Mouse (Mus musculus): ENCODE measurements around the gene Kdf1. TPM values are rescaled to one million over a fixed set of nuclear protein-coding genes. Genes with fewer than 3 reads are reported as not detected.

Kdf1 gene
- polyA plus RNA-seq, 2 experiments = 0.18 to 0.53 TPM

DNA sequence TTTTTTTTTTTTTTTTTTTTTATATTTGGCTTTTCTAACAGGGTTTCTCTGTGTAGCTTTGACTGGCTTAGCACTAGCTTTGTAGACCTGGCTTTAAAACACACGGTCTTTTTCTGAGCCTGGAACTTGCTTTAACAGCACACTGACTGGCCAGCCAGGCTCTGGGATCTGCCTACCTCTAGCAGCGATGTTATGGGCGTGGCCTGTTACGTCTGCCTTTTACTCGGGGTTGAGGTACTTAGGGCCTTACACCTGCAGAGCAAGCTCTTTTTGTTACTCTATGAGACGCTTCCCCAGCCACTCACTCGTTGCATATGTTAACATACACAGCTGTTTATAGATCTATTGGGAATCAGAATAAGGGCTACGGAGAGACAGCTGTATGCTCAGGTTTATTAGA lies 48.5 kb downstream of the Kdf1 start:
- DNase-seq (ENCODE audit: low read depth in 3 of 3, low spot score in 3 of 3) (no peak), ATAC-seq (ENCODE audit: insufficient read depth) (no peak)
- WGBS (ENCODE audit: insufficient replicate concordance) = 25% methylated on average over 8 of the region's 8 CpGs
- H3K27ac ChIP-seq = no peak overlapping the region
- H3K9me3 ChIP-seq (ENCODE audit: control insufficient read depth, low read length) = no peaks in the 10 kb centered on the region; the same call in 1 of the 2 replicates
- no peak overlapping the region for H3K4me2 ChIP-seq (ENCODE audit: low read depth)
- no peak overlapping the region for H3K4me3 ChIP-seq (ENCODE audit: insufficient read depth in 1 of 2, low read depth in 2 of 2, low read length in 2 of 2)
- H3K9ac ChIP-seq (replicated peaks) = no peak overlapping the region
- H3K4me1 ChIP-seq (replicated peaks; ENCODE audit: control insufficient read depth in 2 of 2, insufficient read depth in 2 of 2, low read length in 1 of 2) = 0 out of 4 replicates have a peak, but pooled peaks cover 0 to 2% of the 10 kb centered on the region in 2 experiments
- no peaks in the 10 kb centered on the region for H3K27me3 ChIP-seq (ENCODE audit: control insufficient read depth, insufficient read depth, low read length)
- no peaks in the 10 kb centered on the region for H3K36me3 ChIP-seq (replicated peaks; ENCODE audit: control insufficient read depth, insufficient read depth, low read depth)
- no peak for TF ChIP-seq EP300 (IDR thresholded peaks at IDR 0.05; ENCODE audit: low read depth)
- no peak for TF ChIP-seq CTCF (IDR thresholded peaks at IDR 0.05; ENCODE audit: low read depth)

DNA sequence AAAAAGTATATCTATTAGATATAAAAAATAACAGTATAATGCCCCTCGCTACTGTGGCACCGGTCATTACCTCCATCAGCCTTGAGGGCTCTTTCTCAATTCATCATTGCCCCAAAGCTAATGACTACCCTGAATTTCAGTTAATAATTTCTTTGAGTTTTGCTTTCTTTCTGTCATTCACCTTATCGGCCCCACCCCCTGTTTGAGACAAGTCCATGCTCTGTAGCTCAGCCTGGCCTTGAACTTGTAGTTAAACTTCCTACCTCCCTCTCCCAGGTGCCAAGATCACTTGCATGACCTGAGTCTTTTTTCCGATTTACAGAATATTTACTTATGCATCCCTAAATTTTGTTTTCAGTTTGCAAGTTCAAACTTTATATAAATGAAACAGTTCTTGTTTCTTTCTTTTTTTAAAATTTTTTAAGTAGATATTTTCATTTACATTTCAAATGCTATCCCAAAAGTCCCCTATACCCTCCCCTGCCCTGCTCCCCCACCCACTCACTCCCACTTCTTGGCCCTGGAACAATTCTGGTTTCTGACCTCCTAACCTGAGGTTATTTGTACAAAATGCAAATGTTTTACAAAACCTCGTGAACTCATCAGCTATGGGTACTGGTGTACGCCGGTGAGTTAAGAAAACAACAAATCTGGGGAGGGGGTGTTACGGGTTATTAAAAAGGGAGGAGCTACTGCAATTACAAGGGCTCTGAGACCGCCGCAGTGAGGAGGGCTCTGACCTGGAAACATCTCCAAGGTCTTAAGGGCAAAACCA lies 50.7 kb downstream of the Kdf1 start:
- DNase-seq (ENCODE audit: low read depth in 3 of 3, low spot score in 3 of 3) (no peak), ATAC-seq (ENCODE audit: insufficient read depth) (no peak)
- H3K9me3 ChIP-seq (ENCODE audit: control insufficient read depth, low read length) = no peaks in the 10 kb centered on the region; the same call in 1 of the 2 replicates
- no peaks in the 10 kb centered on the region for H3K36me3 ChIP-seq (replicated peaks; ENCODE audit: control insufficient read depth, insufficient read depth, low read depth)
- H3K27ac ChIP-seq = no peak overlapping the region
- no peak overlapping the region for H3K4me3 ChIP-seq (ENCODE audit: insufficient read depth in 1 of 2, low read depth in 2 of 2, low read length in 2 of 2)
- H3K4me2 ChIP-seq (ENCODE audit: low read depth) = peak overlapping the region; percentile 0; the same call in 1 of the 2 replicates
- H3K27me3 ChIP-seq (ENCODE audit: control insufficient read depth, insufficient read depth, low read length) = no peaks in the 10 kb centered on the region
- no peak for TF ChIP-seq EP300 (IDR thresholded peaks at IDR 0.05; ENCODE audit: low read depth)
- TF ChIP-seq CTCF (IDR thresholded peaks at IDR 0.05; ENCODE audit: low read depth) = no peak
- WGBS (ENCODE audit: insufficient replicate concordance) = 64% methylated on average over 10 of the region's 10 CpGs
- no peak overlapping the region for H3K9ac ChIP-seq (replicated peaks)
- peaks cover 4 to 9% of the 10 kb centered on the region in 2 experiments; a peak in 3 of 4 replicates for H3K4me1 ChIP-seq (replicated peaks; ENCODE audit: control insufficient read depth in 2 of 2, insufficient read depth in 2 of 2, low read length in 1 of 2)

DNA sequence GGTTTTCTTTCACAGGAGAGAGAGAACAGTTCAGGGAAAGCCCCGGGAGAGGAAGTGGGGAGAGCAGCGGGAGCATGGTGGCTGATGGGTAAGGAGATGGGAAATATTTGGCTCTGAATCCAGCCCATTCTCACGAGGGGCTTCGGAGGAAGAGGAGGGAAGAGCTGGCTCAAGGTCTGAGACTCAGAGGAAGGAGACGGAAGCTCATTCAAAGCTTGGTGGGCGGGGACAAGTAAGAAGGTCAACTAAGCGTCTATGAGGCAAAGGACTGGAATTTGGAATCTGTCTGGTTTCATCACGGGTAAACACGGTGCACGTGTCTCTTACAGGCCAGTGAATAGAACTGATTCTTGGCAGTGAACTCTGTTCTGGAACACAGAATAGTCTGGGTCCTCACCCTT lies 51.3 kb downstream of the Kdf1 start:
- Histone ChIP-seq H3K27me3 (ENCODE audit: control insufficient read depth, insufficient read depth, low read length) (no peaks in the 10 kb centered on the region), H3K4me2 (ENCODE audit: low read depth) (peak overlapping the region; percentile 0; the same call in 1 of the 2 replicates), H3K4me3 (ENCODE audit: insufficient read depth in 1 of 2, low read depth in 2 of 2, low read length in 2 of 2) (no peak overlapping the region), H3K9ac (replicated peaks) (no peak overlapping the region), H3K27ac (no peak overlapping the region), H3K9me3 (ENCODE audit: control insufficient read depth, low read length) (no peaks in the 10 kb centered on the region), H3K36me3 (replicated peaks; ENCODE audit: control insufficient read depth, insufficient read depth, low read depth) (no peaks in the 10 kb centered on the region), H3K4me1 (replicated peaks; ENCODE audit: control insufficient read depth in 2 of 2, insufficient read depth in 2 of 2, low read length in 1 of 2) (peaks cover 4 to 10% of the 10 kb centered on the region in 2 experiments; a peak in 3 of 4 replicates)
- ATAC-seq (ENCODE audit: insufficient read depth) (peak; percentile 33; the same call in 1 of the 2 replicates), DNase-seq (ENCODE audit: low read depth in 3 of 3, low spot score in 3 of 3) (no peak)
- WGBS (ENCODE audit: insufficient replicate concordance) = 32% methylated on average over 10 of the region's 10 CpGs
- TF ChIP-seq EP300 (IDR thresholded peaks at IDR 0.05; ENCODE audit: low read depth) (no peak), CTCF (IDR thresholded peaks at IDR 0.05; ENCODE audit: low read depth) (no peak)

GRCm38 (mm10) chr4:133574070-133574842 lies 55.5 kb downstream of the Kdf1 start, which contains the start of gene Gpatch3:
Gpatch3 (plus strand) TSS chr4:133574745.
- Histone ChIP-seq H3K27ac (peak within 1 kb of the TSS; percentile 74), H3K4me2 (ENCODE audit: low read depth) (peak within 1 kb of the TSS; percentile 93), H3K4me1 (replicated peaks; ENCODE audit: control insufficient read depth in 2 of 2, insufficient read depth in 2 of 2, low read length in 1 of 2) (peaks cover 8 to 14% of the 10 kb centered on the region in 2 experiments), H3K36me3 (replicated peaks; ENCODE audit: control insufficient read depth, insufficient read depth, low read depth) (no peaks in the 10 kb centered on the region), H3K9me3 (ENCODE audit: control insufficient read depth, low read length) (no peaks in the 10 kb centered on the region), H3K4me3 (ENCODE audit: insufficient read depth in 1 of 2, low read depth in 2 of 2, low read length in 2 of 2) (peak within 1 kb of the TSS; percentile 89 to 95), H3K27me3 (ENCODE audit: control insufficient read depth, insufficient read depth, low read length) (no peaks in the 10 kb centered on the region), H3K9ac (replicated peaks) (peak within 1 kb of the TSS; percentile 86)
- 2% methylated on average over 44 of the region's 44 CpGs for WGBS (ENCODE audit: insufficient replicate concordance)
- TF ChIP-seq EP300 (IDR thresholded peaks at IDR 0.05; ENCODE audit: low read depth) (peak; percentile 72), CTCF (IDR thresholded peaks at IDR 0.05; ENCODE audit: low read depth) (peak; percentile 36; the same call in 1 of the 2 replicates)
- ATAC-seq (ENCODE audit: insufficient read depth) = peak; percentile 86
- peak; percentile 86 to 90 (median 87) for DNase-seq (ENCODE audit: low read depth in 3 of 3, low spot score in 3 of 3)

DNA sequence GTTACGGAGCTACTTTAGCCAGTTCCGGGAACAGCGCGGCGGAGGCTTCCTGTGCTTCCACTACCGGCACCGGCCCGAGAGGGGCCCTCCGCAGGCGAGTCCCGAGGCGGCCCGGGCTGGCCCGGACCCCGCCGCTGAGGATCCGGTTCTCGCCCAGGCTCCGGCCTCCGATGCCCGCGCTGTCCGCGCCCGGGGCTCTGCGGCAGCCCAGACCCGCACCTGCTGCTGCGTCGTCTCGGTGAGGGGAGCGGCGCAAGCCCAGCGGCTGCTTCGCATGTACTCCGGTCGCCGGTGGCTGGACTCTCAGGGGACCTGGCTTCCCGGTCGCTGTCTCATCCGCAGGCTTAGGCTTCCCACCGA lies 56.1 kb downstream of the Kdf1 start:
- H3K9ac ChIP-seq (replicated peaks) = peak overlapping the region; percentile 86
- TF ChIP-seq CTCF (IDR thresholded peaks at IDR 0.05; ENCODE audit: low read depth) = no peak
- TF ChIP-seq EP300 (IDR thresholded peaks at IDR 0.05; ENCODE audit: low read depth) = no peak; the same call in 1 of the 2 replicates
- ATAC-seq (ENCODE audit: insufficient read depth) (peak; percentile 64), DNase-seq (ENCODE audit: low read depth in 3 of 3, low spot score in 3 of 3) (no peak)
- peak overlapping the region; percentile 93 for H3K4me2 ChIP-seq (ENCODE audit: low read depth)
- under 1% methylated on average over 41 of the region's 41 CpGs for WGBS (ENCODE audit: insufficient replicate concordance)
- H3K9me3 ChIP-seq (ENCODE audit: control insufficient read depth, low read length) = no peaks in the 10 kb centered on the region
- peak overlapping the region; percentile 89 to 95 for H3K4me3 ChIP-seq (ENCODE audit: insufficient read depth in 1 of 2, low read depth in 2 of 2, low read length in 2 of 2)
- H3K27me3 ChIP-seq (ENCODE audit: control insufficient read depth, insufficient read depth, low read length) = no peaks in the 10 kb centered on the region
- H3K4me1 ChIP-seq (replicated peaks; ENCODE audit: control insufficient read depth in 2 of 2, insufficient read depth in 2 of 2, low read length in 1 of 2) = peaks cover 8 to 14% of the 10 kb centered on the region in 2 experiments
- H3K36me3 ChIP-seq (replicated peaks; ENCODE audit: control insufficient read depth, insufficient read depth, low read depth) = no peaks in the 10 kb centered on the region
- H3K27ac ChIP-seq = peak overlapping the region; percentile 22; the same call in 1 of the 2 replicates

Measured in liver, embryonic 14.5 days (tissue).